Mouse (Mus musculus): ENCODE measurements around the gene Gfy. TPM values are rescaled to one million over a fixed set of nuclear protein-coding genes. Genes with fewer than 3 reads are reported as not detected.

Gfy gene
- polyA plus RNA-seq (2017; shearing (Covaris generic)), result not detected

GRCm38 (mm10) chr7:45179469-45179868, at the start of gene Gfy:
Gene Gfy (minus strand): TSS chr7:45179569.

GRCm38 (mm10) chr7:45215673-45216441, 36.5 kb upstream of the Gfy start, which contains the start of gene Tead2:
Gene Tead2 (plus strand): TSS chr7:45215753.

GRCm38 (mm10) chr7:45211851-45212251, 32.5 kb upstream of the Gfy start, which contains the start of gene Dkkl1:
Gene Dkkl1 (minus strand): TSS chr7:45212147.

DNA sequence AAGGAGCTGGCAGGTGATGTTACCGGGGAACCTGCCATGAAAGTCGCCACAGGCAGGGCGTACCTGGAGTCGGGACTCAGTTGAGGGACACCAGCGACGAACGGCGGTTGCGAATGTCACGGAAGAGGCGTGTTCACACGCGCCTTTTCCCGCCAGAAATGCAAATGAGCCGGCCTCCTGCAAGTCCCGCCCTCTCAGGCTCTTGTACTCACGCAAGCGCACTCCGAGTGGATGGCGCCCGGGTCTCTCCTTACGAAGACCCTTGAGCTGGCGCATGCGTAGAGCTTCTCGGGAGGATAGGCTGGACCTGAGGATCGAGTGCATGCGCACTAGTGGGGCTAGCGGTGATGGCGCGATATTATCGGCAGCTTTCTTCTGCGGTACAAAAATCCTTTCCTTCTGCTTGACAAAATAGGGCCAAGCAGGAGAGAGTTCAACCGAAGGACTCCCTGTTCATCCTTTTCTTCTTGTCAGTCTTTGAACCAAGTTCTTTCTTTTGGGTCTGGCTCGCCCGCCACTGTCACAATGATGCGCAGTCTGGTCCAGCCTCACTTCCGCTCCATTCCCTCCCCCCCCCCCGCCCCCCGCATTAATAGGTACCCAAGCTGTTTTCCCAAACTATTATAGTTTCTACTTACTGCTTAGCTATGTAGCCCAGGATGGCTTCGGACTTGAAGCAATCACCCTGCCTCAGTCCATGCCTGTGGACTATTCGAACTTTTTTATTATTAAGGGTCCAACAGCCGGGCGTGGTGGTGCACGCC, 25.2 kb upstream of the Gfy start, which contains the start of gene Ccdc155:
TSS of gene Ccdc155 (minus strand) at position 513 of the 764 bp plus-strand sequence.

GRCm38 (mm10) chr7:45180896-45181477, 1.6 kb upstream of the Gfy start, which contains the start of gene Pth2:
Gene Pth2 (plus strand): TSS chr7:45180995.

DNA sequence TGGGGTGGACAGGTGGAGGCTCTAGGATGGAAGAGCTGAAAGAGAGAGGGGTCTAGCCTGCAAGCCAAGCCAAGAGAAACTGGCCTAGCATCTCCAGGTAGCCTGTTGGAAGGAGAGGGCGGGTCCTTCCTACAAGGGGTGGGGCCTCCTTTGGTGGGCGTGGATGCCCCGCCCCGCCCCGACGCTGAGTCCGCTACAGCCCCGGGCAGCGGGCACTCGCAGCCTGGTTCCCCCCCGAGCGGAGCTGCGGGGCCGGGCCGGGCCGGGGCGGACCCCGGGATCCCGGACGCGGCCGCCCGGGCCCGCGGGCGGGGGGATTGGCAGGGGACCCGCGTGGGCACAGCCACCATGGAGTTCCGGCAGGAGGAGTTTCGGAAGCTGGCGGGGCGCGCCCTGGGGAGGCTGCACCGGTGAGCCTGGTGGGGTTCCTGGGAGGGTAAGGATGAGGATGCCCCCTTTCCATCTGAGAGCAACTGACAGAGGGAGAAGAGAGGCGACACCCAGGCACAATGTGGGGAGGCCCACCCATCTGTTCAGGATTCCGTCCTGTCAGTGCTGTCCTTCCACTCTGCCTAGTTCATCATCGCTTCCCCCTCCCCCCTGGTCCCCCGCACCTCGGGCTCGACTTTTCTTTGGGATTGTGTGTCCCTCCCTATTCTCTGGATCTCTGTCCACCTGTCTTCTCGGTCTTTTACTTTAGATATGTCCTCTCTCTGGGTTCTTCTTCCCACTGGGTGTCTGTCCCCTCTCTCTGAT, 15.5 kb downstream of the Gfy start, which contains the start of gene Slc17a7:
TSS of gene Slc17a7 (plus strand) at position 215 of the 756 bp plus-strand sequence.

GRCm38 (mm10) chr7:45154096-45154992, 25.0 kb downstream of the Gfy start, which contains the start of the genes Pih1d1 and Aldh16a1:
Gene Pih1d1 (plus strand): TSS chr7:45154303.
Gene Aldh16a1 (minus strand): TSS chr7:45154584.

GRCm38 (mm10) chr7:45135993-45136567, 43.3 kb downstream of the Gfy start, which contains the start of the genes Gm45713 and Flt3l:
Gene Gm45713 (minus strand): TSS chr7:45136231.
Gene Flt3l (minus strand): TSS chr7:45136432.

GRCm38 (mm10) chr7:45128624-45129246, 50.6 kb downstream of the Gfy start, which contains the start of gene Rpl13a:
Gene Rpl13a (minus strand): TSS chr7:45128761.

Other genes starting within 250 kb of the Gfy start
- gene Tsks, start 236.4 kb downstream of the Gfy start, polyA plus RNA-seq (2017; shearing (Covaris generic)), result not detected
- gene Cpt1c, start 204.7 kb downstream of the Gfy start, polyA plus RNA-seq (2017; shearing (Covaris generic)), result 0.44 TPM
- 120 TPM for gene Prmt1, start 193.0 kb downstream of the Gfy start, polyA plus RNA-seq (2017; shearing (Covaris generic))
- 121 TPM for gene Irf3, start 181.9 kb downstream of the Gfy start, polyA plus RNA-seq (2017; shearing (Covaris generic))
- gene Bcl2l12, start 180.9 kb downstream of the Gfy start, polyA plus RNA-seq (2017; shearing (Covaris generic)), result 11.6 TPM
- 24.6 TPM for gene Scaf1, start 163.2 kb downstream of the Gfy start, polyA plus RNA-seq (2017; shearing (Covaris generic))
- 21.5 TPM for gene Rras, start 161.6 kb downstream of the Gfy start, polyA plus RNA-seq (2017; shearing (Covaris generic))
- gene Prr12, start 126.7 kb downstream of the Gfy start, polyA plus RNA-seq (2017; shearing (Covaris generic)), result 2.0 TPM
- 85.4 TPM for gene Nosip, start 117.1 kb downstream of the Gfy start, polyA plus RNA-seq (2017; shearing (Covaris generic))
- 1.2 TPM for gene Prrg2, start 116.9 kb downstream of the Gfy start, polyA plus RNA-seq (2017; shearing (Covaris generic))
- 4.0 TPM for gene Rcn3, start 87.3 kb downstream of the Gfy start, polyA plus RNA-seq (2017; shearing (Covaris generic))
- 5.7 TPM for gene Fcgrt, start 75.7 kb downstream of the Gfy start, polyA plus RNA-seq (2017; shearing (Covaris generic))
- gene Rps11, start 55.1 kb downstream of the Gfy start, polyA plus RNA-seq (2017; shearing (Covaris generic)), result 1,926 TPM
- 3,339 TPM for gene Rpl13a, start 50.8 kb downstream of the Gfy start, polyA plus RNA-seq (2017; shearing (Covaris generic))
- gene Gm45713, start 43.3 kb downstream of the Gfy start, polyA plus RNA-seq (2017; shearing (Covaris generic)), result not detected
- 136 TPM for gene Flt3l, start 43.1 kb downstream of the Gfy start, polyA plus RNA-seq (2017; shearing (Covaris generic))
- 26.1 TPM for gene Pih1d1, start 25.3 kb downstream of the Gfy start, polyA plus RNA-seq (2017; shearing (Covaris generic))
- gene Aldh16a1, start 25.0 kb downstream of the Gfy start, polyA plus RNA-seq (2017; shearing (Covaris generic)), result 34.3 TPM
- gene Slc17a7, start 15.6 kb downstream of the Gfy start, polyA plus RNA-seq (2017; shearing (Covaris generic)), result not detected
- not detected for gene Pth2, start 1.4 kb upstream of the Gfy start, polyA plus RNA-seq (2017; shearing (Covaris generic))
- gene Ccdc155, start 25.3 kb upstream of the Gfy start, polyA plus RNA-seq (2017; shearing (Covaris generic)), result not detected
- 32.1 TPM for gene Dkkl1, start 32.6 kb upstream of the Gfy start, polyA plus RNA-seq (2017; shearing (Covaris generic))
- gene Tead2, start 36.2 kb upstream of the Gfy start, polyA plus RNA-seq (2017; shearing (Covaris generic)), result 1.2 TPM
- 391 TPM for gene Cd37, start 59.5 kb upstream of the Gfy start, polyA plus RNA-seq (2017; shearing (Covaris generic))
- gene Slc6a16, start 61.5 kb upstream of the Gfy start, polyA plus RNA-seq (2017; shearing (Covaris generic)), result not detected
- gene Slc6a21, start 97.9 kb upstream of the Gfy start, polyA plus RNA-seq (2017; shearing (Covaris generic)), result not detected
- gene Trpm4, start 154.2 kb upstream of the Gfy start, polyA plus RNA-seq (2017; shearing (Covaris generic)), result 5.3 TPM
- gene Hrc, start 155.7 kb upstream of the Gfy start, polyA plus RNA-seq (2017; shearing (Covaris generic)), result not detected
- 0.30 TPM for gene Ppfia3, start 187.4 kb upstream of the Gfy start, polyA plus RNA-seq (2017; shearing (Covaris generic))
- gene Lin7b, start 191.0 kb upstream of the Gfy start, polyA plus RNA-seq (2017; shearing (Covaris generic)), result not detected
- 207 TPM for gene Snrnp70, start 216.2 kb upstream of the Gfy start, polyA plus RNA-seq (2017; shearing (Covaris generic))
- gene Kcna7, start 226.1 kb upstream of the Gfy start, polyA plus RNA-seq (2017; shearing (Covaris generic)), result not detected
- 0.19 TPM for gene Ntf5, start 234.1 kb upstream of the Gfy start, polyA plus RNA-seq (2017; shearing (Covaris generic))
- not detected for gene Lhb, start 241.3 kb upstream of the Gfy start, polyA plus RNA-seq (2017; shearing (Covaris generic))